Mouse (Mus musculus) testis, adult 2 months (tissue): ENCODE results near the gene Tmem126b. TPM values are rescaled to one million over a fixed set of nuclear protein-coding genes. Genes with fewer than 3 reads are reported as not detected.

ENCODE experiments used
- H3K27ac ChIP-seq: fragments of 200-500 bp; 2 replicates; pipeline ENCODE4 v1.5.1; 2012; ENCODE audit warnings: low read depth, low read length; ENCODE audit not compliant: control insufficient read depth, insufficient read depth
- H3K27me3 ChIP-seq: fragments of 200-500 bp; 2 replicates; pipeline ENCODE4 v1.6.1; 2012; ENCODE audit warnings: mild to moderate bottlenecking, low read length, moderate library complexity; ENCODE audit not compliant: control insufficient read depth, insufficient read depth
- H3K36me3 ChIP-seq: fragments of 200-500 bp; 2 replicates; pipeline ENCODE4 v1.6.1; 2012; ENCODE audit warnings: mild to moderate bottlenecking, low read length; ENCODE audit not compliant: control insufficient read depth, insufficient read depth
- H3K4me1 ChIP-seq: fragments of 200-500 bp; 2 replicates; pipeline ENCODE4 v1.6.1; 2012; ENCODE audit warnings: low read length; ENCODE audit not compliant: control insufficient read depth, insufficient read depth
- H3K4me3 ChIP-seq: fragments of 200-500 bp; 2 replicates; pipeline ENCODE4 v1.5.1; 2012; ENCODE audit warnings: low read depth, mild to moderate bottlenecking, low read length, moderate library complexity, mixed read lengths; ENCODE audit not compliant: control insufficient read depth
- CTCF ChIP-seq: fragments of 200-500 bp; IDR thresholded peaks from 2 replicates; pipeline ENCODE4 v1.5.1; 2012; ENCODE audit warnings: low read depth, mild to moderate bottlenecking, inconsistent platforms, low read length, moderate library complexity; ENCODE audit not compliant: control insufficient read depth, insufficient read depth, insufficient replicate concordance
- POLR2A ChIP-seq: fragments of 200-500 bp; IDR thresholded peaks from 2 replicates; pipeline ENCODE4 v1.6.1; 2012; ENCODE audit warnings: low read depth, mild to moderate bottlenecking, inconsistent platforms, low read length, moderate library complexity; ENCODE audit not compliant: control insufficient read depth
- polyA plus RNA-seq: library from polyadenylated mRNA; depleted of rRNA; stranded (reverse); fragments of >200 nt; gene quantifications from 2 replicates; pipeline ENCODE4 v1.2.3, GENCODE M21; 2012

Gene Tmem126b
- polyA plus RNA-seq, 1 experiment, result 1.7 TPM

GRCm38 (mm10) chr7:90460930-90461329 is 14.9 kb downstream of the Tmem126b start:
- Histone ChIP-seq H3K4me3 (peak overlapping the region; percentile 55; the same call in 1 of the 2 replicates), H3K36me3 (no peaks in the 10 kb centered on the region), H3K27me3 (no peaks in the 10 kb centered on the region), H3K27ac (no peak overlapping the region), H3K4me1 (peaks cover 12% of the 10 kb centered on the region)
- TF ChIP-seq POLR2A (no peak), CTCF (no peak)

- H3K4me3 ChIP-seq, result peak overlapping the region; percentile 36
- H3K27me3 ChIP-seq, result no peaks in the 10 kb centered on the region
- H3K4me1 ChIP-seq, result peaks cover 12% of the 10 kb centered on the region
- no peak overlapping the region for H3K27ac ChIP-seq
- TF ChIP-seq POLR2A (no peak), CTCF (no peak)
- H3K36me3 ChIP-seq, result no peaks in the 10 kb centered on the region
These were observed 15.5 kb downstream of the Tmem126b start for GRCm38 (mm10) chr7:90460330-90460729.

GRCm38 (mm10) chr7:90457517-90457916 is 18.3 kb downstream of the Tmem126b start:
- H3K27me3 ChIP-seq, result no peaks in the 10 kb centered on the region
- no peaks in the 10 kb centered on the region; the same call in 1 of the 2 replicates for H3K36me3 ChIP-seq
- peak overlapping the region; percentile 92 for H3K27ac ChIP-seq
- TF ChIP-seq CTCF (no peak), POLR2A (no peak)
- H3K4me1 ChIP-seq, result peaks cover 12% of the 10 kb centered on the region
- peak overlapping the region; percentile 92 for H3K4me3 ChIP-seq

- Histone ChIP-seq H3K36me3 (no peaks in the 10 kb centered on the region; the same call in 1 of the 2 replicates), H3K4me3 (peak within 1 kb of the TSS; percentile 92), H3K27me3 (no peaks in the 10 kb centered on the region), H3K27ac (peak within 1 kb of the TSS; percentile 92), H3K4me1 (peaks cover 12% of the 10 kb centered on the region)
- TF ChIP-seq POLR2A, result peak; percentile 78
- TF ChIP-seq CTCF, result peak; percentile 24; the same call in 1 of the 2 replicates
These were observed 18.8 kb downstream of the Tmem126b start, which contains the start of gene Tmem126a for GRCm38 (mm10) chr7:90456845-90457468. Tmem126a (minus strand) TSS chr7:90457229.

GRCm38 (mm10) chr7:90456149-90456844 is 19.5 kb downstream of the Tmem126b start:
- H3K27me3 ChIP-seq, result no peaks in the 10 kb centered on the region
- TF ChIP-seq POLR2A (no peak), CTCF (no peak)
- H3K4me3 ChIP-seq, result peak overlapping the region; percentile 92
- no peaks in the 10 kb centered on the region; the same call in 1 of the 2 replicates for H3K36me3 ChIP-seq
- H3K4me1 ChIP-seq, result peaks cover 11% of the 10 kb centered on the region
- H3K27ac ChIP-seq, result no peak overlapping the region

GRCm38 (mm10) chr7:90444206-90444605 is 31.6 kb downstream of the Tmem126b start:
- Histone ChIP-seq H3K27ac (peak overlapping the region; percentile 2; the same call in 1 of the 2 replicates), H3K27me3 (no peaks in the 10 kb centered on the region), H3K4me3 (peak overlapping the region; percentile 99), H3K36me3 (no peaks in the 10 kb centered on the region), H3K4me1 (no peaks in the 10 kb centered on the region)
- TF ChIP-seq CTCF (no peak), POLR2A (no peak)

GRCm38 (mm10) chr7:90443101-90444091 is 32.4 kb downstream of the Tmem126b start:
- TF ChIP-seq CTCF (no peak), POLR2A (no peak; the same call in 1 of the 2 replicates)
- H3K27me3 ChIP-seq, result no peaks in the 10 kb centered on the region
- peak overlapping the region; percentile 97 for H3K27ac ChIP-seq
- H3K4me1 ChIP-seq, result no peaks in the 10 kb centered on the region
- no peaks in the 10 kb centered on the region for H3K36me3 ChIP-seq
- H3K4me3 ChIP-seq, result peak overlapping the region; percentile 99
